Mouse (Mus musculus): Measurements from ENCODE around the gene Plekhm1.
"Not testable (repeated sequence)": the region's sequence is repeated elsewhere in the genome, so short reads cannot be mapped to it uniquely, and the experiment has no call there.

Gene Plekhm1

GRCm38 (mm10) chr11:103411981-103412949, at the start of gene Plekhm1:
TSS of gene Plekhm1 (minus strand) at chr11:103412687.
- DNase-seq (ENCODE audit: low read depth): peak; percentile 95

GRCm38 (mm10) chr11:103451105-103451504, 38.6 kb upstream of the Plekhm1 start:
- DNase-seq (ENCODE audit: low read depth): not testable (repeated sequence)

GRCm38 (mm10) chr11:103449721-103450120, 37.2 kb upstream of the Plekhm1 start:
- DNase-seq (ENCODE audit: low read depth): not testable (repeated sequence)

- no peak for DNase-seq (ENCODE audit: low read depth)
Observed at GRCm38 (mm10) chr11:103443678-103444077, 31.2 kb upstream of the Plekhm1 start.

GRCm38 (mm10) chr11:103436282-103436681, 23.8 kb upstream of the Plekhm1 start:
- DNase-seq (ENCODE audit: low read depth): no peak

- no peak for DNase-seq (ENCODE audit: low read depth)
Observed at GRCm38 (mm10) chr11:103425031-103425430, 12.5 kb upstream of the Plekhm1 start.

GRCm38 (mm10) chr11:103419667-103420066, 7.2 kb upstream of the Plekhm1 start:
- DNase-seq (ENCODE audit: low read depth): no peak

- DNase-seq (ENCODE audit: low read depth): no peak
Observed at GRCm38 (mm10) chr11:103419226-103419625, 6.7 kb upstream of the Plekhm1 start.

GRCm38 (mm10) chr11:103413516-103413915, 1.0 kb upstream of the Plekhm1 start:
- no peak for DNase-seq (ENCODE audit: low read depth)

- DNase-seq (ENCODE audit: low read depth): no peak
Observed at GRCm38 (mm10) chr11:103412950-103413423, 500 bp upstream of the Plekhm1 start.

- no peak for DNase-seq (ENCODE audit: low read depth)
Observed at GRCm38 (mm10) chr11:103411301-103411700, 1.2 kb downstream of the Plekhm1 start.

- DNase-seq (ENCODE audit: low read depth): no peak
Observed at GRCm38 (mm10) chr11:103408880-103409279, 3.6 kb downstream of the Plekhm1 start.

- not testable (repeated sequence) for DNase-seq (ENCODE audit: low read depth)
Observed at GRCm38 (mm10) chr11:103407136-103407535, 5.4 kb downstream of the Plekhm1 start.

- no peak for DNase-seq (ENCODE audit: low read depth)
Observed at GRCm38 (mm10) chr11:103406551-103406950, 5.9 kb downstream of the Plekhm1 start.

- DNase-seq (ENCODE audit: low read depth): no peak
Observed at GRCm38 (mm10) chr11:103405814-103406213, 6.7 kb downstream of the Plekhm1 start.

GRCm38 (mm10) chr11:103404618-103405017, 7.9 kb downstream of the Plekhm1 start:
- no peak for DNase-seq (ENCODE audit: low read depth)

- no peak for DNase-seq (ENCODE audit: low read depth)
Observed at GRCm38 (mm10) chr11:103403776-103404175, 8.7 kb downstream of the Plekhm1 start.

GRCm38 (mm10) chr11:103402738-103403137, 9.7 kb downstream of the Plekhm1 start:
- DNase-seq (ENCODE audit: low read depth): no peak

- DNase-seq (ENCODE audit: low read depth): no peak
Observed at GRCm38 (mm10) chr11:103402198-103402597, 10.3 kb downstream of the Plekhm1 start.

- no peak for DNase-seq (ENCODE audit: low read depth)
Observed at GRCm38 (mm10) chr11:103399986-103400385, 12.5 kb downstream of the Plekhm1 start.

- DNase-seq (ENCODE audit: low read depth): no peak
Observed at GRCm38 (mm10) chr11:103399050-103399449, 13.4 kb downstream of the Plekhm1 start.

- no peak for DNase-seq (ENCODE audit: low read depth)
Observed at GRCm38 (mm10) chr11:103396682-103397081, 15.8 kb downstream of the Plekhm1 start.

GRCm38 (mm10) chr11:103396236-103396635, 16.3 kb downstream of the Plekhm1 start:
- DNase-seq (ENCODE audit: low read depth): no peak

All from c-Kit-positive CD71-negative TER-119-negative erythroid progenitor cells, embryonic 14.5 days (primary cell).